Mouse (Mus musculus) G1E (cell line): ENCODE data around the gene Cd300lf.

Experiments used
- CTCF ChIP-seq: IDR thresholded peaks from 2 replicates; pipeline ENCODE4 v1.5.1; 2012; ENCODE audit warnings: low read depth, low read length, inconsistent platforms, mixed read lengths
- GATA1 ChIP-seq: IDR thresholded peaks from 2 replicates; pipeline ENCODE4 v1.6.1; 2012; ENCODE audit warnings: borderline replicate concordance, low read length, inconsistent platforms, mixed read lengths
- POLR2AphosphoS5 ChIP-seq: IDR thresholded peaks from 2 replicates; pipeline ENCODE4 v1.6.1; 2012; ENCODE audit warnings: low read depth, low read length, inconsistent platforms; ENCODE audit not compliant: insufficient replicate concordance

DNA sequence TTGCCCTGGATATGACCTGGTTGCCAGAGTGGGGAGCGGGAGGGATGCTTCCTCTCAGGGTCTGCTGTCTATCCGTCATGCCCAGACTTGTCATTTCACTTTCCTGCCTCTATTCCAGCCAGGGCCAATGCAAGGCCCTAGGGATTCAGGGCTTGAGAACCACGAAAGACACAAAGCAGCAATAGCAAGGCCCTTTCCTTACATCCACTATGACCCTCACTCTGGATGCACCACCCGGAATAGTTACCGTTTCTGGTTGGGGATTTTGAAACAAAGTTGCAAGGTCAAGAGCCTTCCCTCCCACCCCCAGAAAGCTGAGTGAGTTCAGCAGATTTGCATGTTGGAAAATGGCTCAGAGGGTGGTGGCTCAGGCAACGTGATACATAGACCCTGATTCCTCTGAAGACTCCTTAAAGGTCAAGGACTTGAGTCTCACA is 32.2 kb downstream of the Cd300lf start:
- no peak for TF ChIP-seq POLR2AphosphoS5
- no peak for TF ChIP-seq CTCF
- no peak for TF ChIP-seq GATA1
